10 mouse cellular contexts compared by ENCODE assay signal in genomic region chr5:75545265-75545643, GRCm38 (mm10).
"Had no signal": no experiment of that assay in that cellular context is flagged by ENCODE, and none has a peak within 500 bp of the region (broad histone marks: within the 10 kb centered on the region; RNA-seq: fewer than 3 reads in every experiment).

No protein-coding gene starts in this region.

- H3K27ac ChIP-seq: hindbrain, embryonic 15.5 days; kidney, postnatal 0 days; limb, embryonic 10.5 days; liver, embryonic 15.5 days; midbrain, embryonic 15.5 days; neural tube, embryonic 13.5 days had no signal

- H3K9ac ChIP-seq: hindbrain, embryonic 15.5 days; liver, embryonic 15.5 days; midbrain, embryonic 15.5 days; neural tube, embryonic 13.5 days had no signal

- H3K4me2 ChIP-seq: hindbrain, embryonic 15.5 days; liver, embryonic 11.5 days; liver, embryonic 15.5 days; midbrain, embryonic 15.5 days; neural tube, embryonic 13.5 days had no signal

- H3K4me3 ChIP-seq: hindbrain, embryonic 15.5 days; limb, embryonic 10.5 days; liver, embryonic 15.5 days; midbrain, embryonic 15.5 days; neural tube, embryonic 13.5 days had no signal

- H3K9me3 ChIP-seq: hindbrain, embryonic 15.5 days; limb, embryonic 10.5 days; liver, embryonic 15.5 days; neural tube, embryonic 13.5 days had no signal

- H3K4me1 ChIP-seq: hindbrain, embryonic 15.5 days; limb, embryonic 10.5 days; liver, embryonic 15.5 days; midbrain, embryonic 15.5 days; neural tube, embryonic 13.5 days had no signal

- H3K36me3 ChIP-seq: hindbrain, embryonic 15.5 days; limb, embryonic 10.5 days; liver, embryonic 15.5 days; midbrain, embryonic 15.5 days; neural tube, embryonic 13.5 days had no signal

- ATAC-seq: midbrain, embryonic 15.5 days had no signal

- DNase-seq: lung, adult 2 months; retina, postnatal 1 day; thymus, postnatal 36 days had no signal

- H3K27me3 ChIP-seq: hindbrain, embryonic 15.5 days; liver, embryonic 15.5 days; midbrain, embryonic 15.5 days; neural tube, embryonic 13.5 days had no signal
